Mouse (Mus musculus) liver, embryonic 11.5 days (tissue): ENCODE measurements around the gene Ajm1. TPM values are rescaled to one million over a fixed set of nuclear protein-coding genes. Genes with fewer than 3 reads are reported as not detected.

ENCODE experiments used
- ATAC-seq: fragments of 200-750 bp; cut with Nextera tagmentation; replicated peaks from 2 replicates; pipeline ENCODE4 v1.8.0; 2017; ENCODE audit warnings: moderate number of reproducible peaks, mild to moderate bottlenecking, moderate TSS enrichment, moderate library complexity; ENCODE audit not compliant: low FRiP score
- DNase-seq: peaks from one replicate; pipeline ENCODE4 v3.0.0-alpha.2; 2017; ENCODE audit warnings: low spot score
- H3K27ac ChIP-seq: fragments of 300-500 bp; sonication (generic); 2 replicates; pipeline ENCODE4 v1.5.1; 2014; ENCODE audit warnings: mild to moderate bottlenecking, low read depth, low read length, control low read depth
- H3K27me3 ChIP-seq: fragments of 300-500 bp; sonication (generic); replicated peaks from 2 replicates; pipeline ENCODE4 v1.6.1; 2014; ENCODE audit warnings: low read length, mixed read lengths; ENCODE audit not compliant: control insufficient read depth, insufficient read depth
- H3K36me3 ChIP-seq: fragments of 300-500 bp; sonication (generic); 2 replicates; pipeline ENCODE4 v1.6.1; 2014; ENCODE audit warnings: mild to moderate bottlenecking, low read length, moderate library complexity, mixed read lengths; ENCODE audit not compliant: control insufficient read depth, insufficient read depth
- H3K4me1 ChIP-seq: fragments of 300-500 bp; sonication (generic); replicated peaks from 2 replicates; pipeline ENCODE4 v1.6.1; 2014; ENCODE audit warnings: low read length, mixed read lengths; ENCODE audit not compliant: control insufficient read depth, insufficient read depth
- H3K4me2 ChIP-seq: fragments of 300-500 bp; sonication (generic); 2 replicates; pipeline ENCODE4 v1.6.1; 2014; ENCODE audit warnings: mild to moderate bottlenecking, control low read depth, moderate library complexity
- H3K4me3 ChIP-seq: fragments of 300-500 bp; sonication (generic); 2 replicates; pipeline ENCODE4 v1.5.1; 2014; ENCODE audit warnings: low read depth, low read length, control low read depth
- H3K9ac ChIP-seq: fragments of 300-500 bp; sonication (generic); 2 replicates; pipeline ENCODE4 v1.6.1; 2014; ENCODE audit warnings: low read depth, low read length, control low read depth
- H3K9me3 ChIP-seq: fragments of 300-500 bp; sonication (generic); 2 replicates; pipeline ENCODE4 v1.6.1; 2016; ENCODE audit warnings: low read length, inconsistent platforms, mixed read lengths; ENCODE audit not compliant: control insufficient read depth
- WGBS: fragments of 180-500 bp; shearing (Covaris S2); extraction: QIAGEN DNeasy Blood & Tissue Kit; methylation state at CpG from one replicate; pipeline ENCODE4 v1.1.7; 2014; 5-methylcytosine and 5-hydroxymethylcytosine counted together
- polyA plus RNA-seq: library from polyadenylated mRNA; unstranded; fragments of >200 nt; fragmentation: Nextera tagmentation; extraction: Ambion mirVana; gene quantifications from 2 replicates; pipeline ENCODE4 v1.2.1, GENCODE M21; 2014

The Ajm1 gene
- polyA plus RNA-seq, 1 experiment from 2014 or later, result not detected

DNA sequence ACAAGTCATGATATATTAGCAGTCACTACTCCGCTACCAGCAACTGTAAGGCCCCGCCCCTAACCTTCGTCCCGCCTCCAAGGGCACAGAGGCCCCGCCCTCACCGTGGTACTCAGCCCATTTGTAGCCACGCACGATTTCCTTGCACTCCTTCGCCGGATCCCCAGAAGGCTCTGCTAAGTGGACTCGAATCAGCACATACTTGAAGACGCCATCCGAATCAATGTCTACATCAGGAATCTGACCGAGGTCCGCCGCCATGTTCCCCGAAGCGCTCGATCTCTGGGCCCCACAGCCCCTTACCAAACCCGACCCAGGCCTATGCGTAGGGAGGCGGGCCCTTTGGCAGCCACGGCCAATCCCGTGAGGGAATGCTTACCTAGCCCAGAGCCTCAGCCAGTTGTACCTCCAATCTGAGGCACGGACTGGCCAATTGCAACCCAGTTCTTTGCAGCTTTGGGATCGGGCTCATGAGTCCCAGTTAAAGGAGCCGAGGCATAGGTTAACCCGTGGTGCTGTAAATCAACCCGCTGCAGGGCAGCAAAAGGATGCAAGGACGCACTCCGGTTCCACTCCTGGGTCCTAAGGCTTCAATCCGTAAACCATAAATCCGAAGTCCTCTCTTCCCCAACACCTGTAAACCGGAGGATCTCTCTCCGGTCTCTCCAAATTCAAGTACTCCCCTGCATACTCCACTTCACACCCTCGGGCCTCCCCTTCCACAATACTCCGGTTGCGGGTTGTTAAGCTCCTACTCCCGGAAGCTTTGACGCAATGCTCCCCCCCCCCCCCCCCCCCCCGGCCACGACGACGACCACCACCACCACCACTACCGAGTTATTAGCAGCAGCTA is 6.8 kb downstream of the Ajm1 start, which contains the start of the genes Mamdc4 and Phpt1:
Gene Mamdc4 (minus strand): TSS at position 267 of the 853 bp plus-strand sequence.
Gene Phpt1 (minus strand): TSS at position 646 of the 853 bp plus-strand sequence.
- no peaks in the 10 kb centered on the region for H3K9me3 ChIP-seq
- peaks cover 43% of the 10 kb centered on the region for H3K27me3 ChIP-seq
- peaks cover 3% of the 10 kb centered on the region; the same call in 1 of the 2 replicates for H3K36me3 ChIP-seq
- H3K4me1 ChIP-seq, result peaks cover 42% of the 10 kb centered on the region
- peak within 1 kb of the TSS; percentile 65 for H3K9ac ChIP-seq
- peak within 1 kb of the TSS; percentile 91 for H3K4me2 ChIP-seq
- H3K4me3 ChIP-seq, result peak within 1 kb of the TSS; percentile 63
- H3K27ac ChIP-seq, result peak within 1 kb of the TSS; percentile 75
- DNase-seq, result peak; percentile 93
- peak; percentile 97 for ATAC-seq
- under 1% methylated on average over 44 of the region's 45 CpGs for WGBS

DNA sequence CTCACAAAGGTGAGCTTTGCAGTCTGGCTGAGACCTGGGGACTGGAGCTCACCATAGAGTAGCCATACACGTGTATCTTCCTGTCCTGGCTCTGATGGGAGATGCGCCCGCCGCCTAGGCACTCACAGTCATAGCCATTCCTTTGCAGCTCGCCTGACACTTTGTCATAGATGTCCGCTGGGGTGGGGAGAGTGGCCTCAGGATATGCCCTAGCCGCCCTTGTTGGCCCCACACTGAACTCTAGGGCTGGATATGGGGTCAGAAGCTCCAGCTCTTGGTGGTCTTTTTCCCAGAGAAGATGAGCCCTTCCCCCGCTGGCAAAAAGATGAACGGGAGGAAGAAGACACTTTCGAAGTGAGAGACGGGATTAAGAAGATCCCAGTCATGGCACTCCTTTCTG is 7.4 kb downstream of the Ajm1 start:
- Histone ChIP-seq H3K4me3 (peak overlapping the region; percentile 63), H3K4me2 (peak overlapping the region; percentile 91), H3K9me3 (no peaks in the 10 kb centered on the region), H3K36me3 (peaks cover 5% of the 10 kb centered on the region; the same call in 1 of the 2 replicates), H3K27ac (peak overlapping the region; percentile 75; the same call in 1 of the 2 replicates), H3K4me1 (peaks cover 38% of the 10 kb centered on the region), H3K9ac (peak overlapping the region; percentile 65), H3K27me3 (peaks cover 36% of the 10 kb centered on the region)
- DNase-seq, result no peak
- 0 out of 2 replicates have a peak, but pooled peaks have one; percentile 1 for ATAC-seq
- 17% methylated on average over 11 of the region's 11 CpGs for WGBS

DNA sequence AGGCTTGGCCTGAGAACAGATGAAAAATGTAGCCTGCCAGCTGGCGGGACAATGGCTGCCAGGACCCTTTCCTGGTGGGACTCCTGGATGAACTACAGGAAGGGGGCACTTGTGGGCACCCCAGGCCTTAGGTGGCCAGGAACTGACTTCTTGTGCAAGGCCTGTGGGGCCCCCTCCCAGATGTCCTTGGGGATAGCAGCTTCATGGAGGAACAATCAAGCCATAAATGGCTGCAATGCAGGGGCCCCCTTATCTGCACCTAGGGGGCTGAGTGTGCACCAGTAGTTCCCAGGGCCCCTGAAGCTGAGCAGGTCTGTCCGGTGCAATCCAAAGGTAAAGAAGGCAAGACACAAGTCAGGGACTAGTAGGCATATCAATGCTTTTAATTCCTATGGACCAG is 8.5 kb downstream of the Ajm1 start:
- Histone ChIP-seq H3K27ac (no peak overlapping the region), H3K4me2 (peak overlapping the region; percentile 91), H3K4me1 (peaks cover 35% of the 10 kb centered on the region), H3K9me3 (no peaks in the 10 kb centered on the region), H3K9ac (peak overlapping the region; percentile 65; the same call in 1 of the 2 replicates), H3K27me3 (peaks cover 25% of the 10 kb centered on the region), H3K36me3 (peaks cover 9% of the 10 kb centered on the region; the same call in 1 of the 2 replicates), H3K4me3 (no peak overlapping the region; the same call in 1 of the 2 replicates)
- DNase-seq, result no peak
- WGBS, result 72% methylated on average over 2 of the region's 2 CpGs
- ATAC-seq, result no peak

DNA sequence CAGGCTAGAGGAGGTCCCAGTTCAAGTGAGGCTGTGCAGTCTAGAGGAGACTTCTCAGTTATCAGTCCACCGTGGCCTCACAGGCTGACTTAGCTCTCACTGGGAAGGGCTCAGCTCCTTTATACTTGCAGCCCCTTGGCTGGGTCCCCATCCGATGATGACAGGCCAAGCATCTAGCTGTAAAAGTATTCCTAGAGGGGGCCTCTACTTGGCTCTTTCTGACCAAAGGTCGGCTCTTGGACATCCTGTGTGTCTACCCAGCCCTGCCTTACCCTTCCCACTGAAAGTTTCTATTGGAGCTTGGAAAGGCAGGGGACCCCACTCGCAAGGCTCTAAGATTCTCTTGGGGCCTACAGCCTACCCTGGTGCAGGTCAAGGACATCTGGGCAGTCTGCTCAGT is 10.3 kb downstream of the Ajm1 start:
- 81% methylated on average over 4 of the region's 4 CpGs for WGBS
- H3K27me3 ChIP-seq, result peaks cover 7% of the 10 kb centered on the region
- peaks cover 11% of the 10 kb centered on the region; the same call in 1 of the 2 replicates for H3K36me3 ChIP-seq
- no peak overlapping the region for H3K4me2 ChIP-seq
- no peak for DNase-seq
- peaks cover 24% of the 10 kb centered on the region for H3K4me1 ChIP-seq
- no peak overlapping the region for H3K27ac ChIP-seq
- H3K9me3 ChIP-seq, result no peaks in the 10 kb centered on the region
- no peak for ATAC-seq
- no peak overlapping the region for H3K4me3 ChIP-seq
- no peak overlapping the region for H3K9ac ChIP-seq

DNA sequence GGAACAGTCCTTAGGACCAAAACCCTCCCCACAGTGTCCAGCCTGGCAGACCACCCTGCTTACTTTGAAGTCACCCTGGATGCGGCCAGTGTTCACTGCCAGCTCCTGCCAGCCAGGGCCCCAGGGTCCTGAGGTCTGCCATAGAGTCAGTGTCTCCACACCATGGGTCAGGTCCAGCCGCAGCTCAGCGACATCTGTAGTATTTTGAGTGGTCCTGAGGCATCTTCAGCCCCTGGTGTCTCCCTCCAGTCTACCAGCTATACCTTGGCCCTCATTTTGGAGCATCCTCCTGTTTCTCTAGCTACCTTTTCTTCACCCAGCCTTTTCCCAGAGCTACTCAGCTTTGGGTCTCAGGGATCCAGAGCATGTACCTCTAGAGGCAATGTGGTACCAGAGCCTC is 12.2 kb downstream of the Ajm1 start:
- Histone ChIP-seq H3K36me3 (peaks cover 19% of the 10 kb centered on the region; the same call in 1 of the 2 replicates), H3K9ac (no peak overlapping the region), H3K27ac (no peak overlapping the region), H3K4me3 (no peak overlapping the region), H3K4me1 (peaks cover 16% of the 10 kb centered on the region), H3K9me3 (no peaks in the 10 kb centered on the region), H3K27me3 (no peaks in the 10 kb centered on the region), H3K4me2 (no peak overlapping the region)
- 86% methylated on average over 3 of the region's 3 CpGs for WGBS
- no peak for ATAC-seq
- DNase-seq, result no peak

DNA sequence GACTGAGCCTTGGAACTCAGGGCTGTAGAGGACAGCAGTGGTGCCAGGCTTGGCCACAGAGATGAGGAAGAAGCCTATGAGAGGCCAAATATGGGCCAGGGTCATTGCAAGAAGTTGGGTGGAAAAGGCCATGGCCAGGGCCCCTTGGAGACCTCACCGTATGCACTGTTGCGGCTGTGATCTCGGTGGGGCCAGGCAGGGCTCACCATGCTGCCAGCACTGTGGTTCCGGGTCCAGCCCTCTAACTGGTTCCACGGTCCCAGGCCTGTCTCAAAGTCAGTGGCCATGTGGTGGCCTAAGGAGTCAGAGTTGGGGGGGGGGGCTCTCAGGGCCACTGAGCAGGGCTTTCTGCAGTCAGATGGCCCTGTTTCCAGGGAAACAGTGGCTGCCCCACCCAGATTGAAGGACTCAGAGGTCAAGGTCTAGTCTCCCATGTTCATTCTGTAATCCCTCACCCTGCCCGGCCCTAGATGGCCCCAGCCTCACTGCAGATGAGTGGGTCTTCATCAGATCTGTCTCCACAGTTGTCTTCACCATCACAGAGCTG is 13.0 kb downstream of the Ajm1 start:
- H3K4me3 ChIP-seq, result no peak overlapping the region
- DNase-seq (no peak), ATAC-seq (no peak)
- H3K27me3 ChIP-seq, result no peaks in the 10 kb centered on the region
- H3K27ac ChIP-seq, result no peak overlapping the region
- H3K4me2 ChIP-seq, result no peak overlapping the region
- no peak overlapping the region for H3K9ac ChIP-seq
- 88% methylated on average over 6 of the region's 6 CpGs for WGBS
- H3K4me1 ChIP-seq, result peaks cover 11% of the 10 kb centered on the region
- no peaks in the 10 kb centered on the region for H3K9me3 ChIP-seq
- H3K36me3 ChIP-seq, result peaks cover 23% of the 10 kb centered on the region

DNA sequence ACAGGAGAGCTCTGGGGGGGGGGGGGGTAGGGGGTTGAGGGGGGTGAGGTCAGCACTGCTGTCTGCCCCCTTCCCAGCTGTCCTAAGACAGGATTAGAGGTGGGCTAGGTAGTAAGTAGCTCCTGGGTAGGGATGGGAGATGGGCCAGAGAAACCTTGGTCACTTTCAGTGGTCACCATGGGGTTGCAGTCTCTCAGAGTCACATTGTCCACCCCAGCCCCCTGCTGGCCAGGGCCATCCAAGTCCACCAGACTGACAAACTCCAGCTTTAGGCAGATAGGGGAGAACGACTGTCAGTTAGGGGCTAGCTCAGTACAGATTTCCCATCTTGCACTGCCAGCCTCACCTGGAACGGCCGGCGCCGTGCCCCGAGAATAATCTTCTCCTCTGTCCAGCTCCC is 15.0 kb downstream of the Ajm1 start:
- H3K27me3 ChIP-seq, result no peaks in the 10 kb centered on the region
- 0 out of 2 replicates have a peak, but pooled peaks cover 2% of the 10 kb centered on the region for H3K4me1 ChIP-seq
- H3K9me3 ChIP-seq, result no peaks in the 10 kb centered on the region
- no peak overlapping the region for H3K9ac ChIP-seq
- no peak overlapping the region for H3K27ac ChIP-seq
- no peak overlapping the region for H3K4me3 ChIP-seq
- ATAC-seq (no peak), DNase-seq (no peak)
- peaks cover 38% of the 10 kb centered on the region for H3K36me3 ChIP-seq
- no peak overlapping the region for H3K4me2 ChIP-seq
- 89% methylated on average over 6 of the region's 6 CpGs for WGBS

DNA sequence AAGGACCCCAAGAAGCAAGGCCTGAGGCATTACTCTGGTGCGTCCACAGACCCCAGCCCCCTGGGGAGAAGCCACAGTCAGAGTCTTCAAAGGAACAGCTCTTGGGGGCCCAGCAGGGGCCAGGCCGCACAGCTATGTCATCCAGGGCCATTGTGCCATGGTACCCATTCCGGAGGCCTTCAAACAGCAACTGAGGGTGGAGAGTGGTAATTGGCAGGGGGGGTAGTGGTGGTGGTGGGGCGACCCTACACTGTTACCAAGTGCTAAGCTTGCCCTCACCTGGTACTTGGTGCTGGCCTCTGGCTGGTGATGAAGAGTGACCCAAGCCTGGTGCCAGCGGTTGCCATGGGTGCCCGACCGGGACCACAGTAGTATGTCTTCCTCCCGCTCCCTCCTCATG is 15.8 kb downstream of the Ajm1 start:
- H3K4me3 ChIP-seq, result no peak overlapping the region
- H3K36me3 ChIP-seq, result peaks cover 46% of the 10 kb centered on the region

More for the DNA sequence above, 15.8 kb downstream of the Ajm1 start:
- H3K4me2 ChIP-seq, result no peak overlapping the region
- ATAC-seq (no peak), DNase-seq (no peak)
- no peaks in the 10 kb centered on the region for H3K9me3 ChIP-seq
- no peaks in the 10 kb centered on the region for H3K27me3 ChIP-seq
- H3K4me1 ChIP-seq, result no peaks in the 10 kb centered on the region
- no peak overlapping the region for H3K9ac ChIP-seq
- 90% methylated on average over 8 of the region's 8 CpGs for WGBS
- no peak overlapping the region for H3K27ac ChIP-seq
